Comparison of ENCODE assay signal across 24 mouse cellular contexts in genomic region chr2:36200813-36201212, GRCm38 (mm10). TPM values are rescaled to one million over a fixed set of nuclear protein-coding genes. Genes with fewer than 3 reads are reported as not detected.
DNase-seq lines count a peak whose midpoint lies in the region; ATAC-seq and TF ChIP-seq lines count a peak whose summit lies in the region.
"Had no signal": no experiment of that assay in that cellular context is flagged by ENCODE, and none has a peak within 500 bp of the region (broad histone marks: within the 10 kb centered on the region; RNA-seq: fewer than 3 reads in every experiment).

No protein-coding gene starts in this region.

- H3K9ac ChIP-seq in liver, embryonic 13.5 days: no peak overlapping the region
- H3K9ac ChIP-seq in liver, embryonic 11.5 days (ENCODE audit: low read depth, low read length): no peak overlapping the region
- H3K9ac ChIP-seq in lung, postnatal 0 days (replicated peaks; ENCODE audit: low read depth): no peak overlapping the region
- no peak overlapping the region for H3K9ac ChIP-seq in stomach, postnatal 0 days (ENCODE audit: low read length)
- H3K9ac ChIP-seq: embryonic facial prominence, embryonic 13.5 days; forebrain, embryonic 13.5 days; hindbrain, embryonic 12.5 days; hindbrain, embryonic 15.5 days had no signal

- H3K27ac ChIP-seq in liver, embryonic 13.5 days: peak overlapping the region; percentile 99; the same call in 1 of the 2 replicates
- H3K27ac ChIP-seq in liver, embryonic 11.5 days (ENCODE audit: low read depth, low read length): no peak overlapping the region
- peak overlapping the region; percentile 66 for H3K27ac ChIP-seq in lung, postnatal 0 days (ENCODE audit: low read length)
- peak overlapping the region; percentile 50; the same call in 1 of the 2 replicates for H3K27ac ChIP-seq in stomach, postnatal 0 days (replicated peaks)
- H3K27ac ChIP-seq in forebrain, embryonic 10.5 days: no peak overlapping the region
- H3K27ac ChIP-seq: embryonic facial prominence, embryonic 10.5 days; embryonic facial prominence, embryonic 13.5 days; hindbrain, embryonic 12.5 days; hindbrain, embryonic 15.5 days had no signal

- peaks cover 93% of the 10 kb centered on the region for H3K4me1 ChIP-seq in liver, embryonic 13.5 days (replicated peaks)
- peaks cover 48% of the 10 kb centered on the region for H3K4me1 ChIP-seq in liver, embryonic 11.5 days (replicated peaks; ENCODE audit: control insufficient read depth, insufficient read depth, low read length)
- peaks cover 15% of the 10 kb centered on the region for H3K4me1 ChIP-seq in lung, postnatal 0 days (ENCODE audit: insufficient read depth, low read depth, low read length)
- H3K4me1 ChIP-seq in stomach, postnatal 0 days (replicated peaks; ENCODE audit: control insufficient read depth, insufficient read depth): peaks cover 11% of the 10 kb centered on the region; the same call in 1 of the 2 replicates
- H3K4me1 ChIP-seq in forebrain, embryonic 10.5 days: peaks cover 45% of the 10 kb centered on the region

- peak; percentile 61; the same call in 1 of the 2 replicates for TF ChIP-seq EP300 in lung, postnatal 0 days (IDR thresholded peaks at IDR 0.05)
- TF ChIP-seq EP300 in stomach, postnatal 0 days (optimal IDR thresholded peaks at IDR 0.05): no peak

- no peak overlapping the region for H3K4me3 ChIP-seq in liver, embryonic 13.5 days (replicated peaks)
- H3K4me3 ChIP-seq in liver, embryonic 11.5 days (ENCODE audit: low read depth, low read length): no peak overlapping the region
- no peak overlapping the region for H3K4me3 ChIP-seq in lung, postnatal 0 days (ENCODE audit: low read depth, low read length)
- H3K4me3 ChIP-seq in stomach, postnatal 0 days (ENCODE audit: low read depth, low read length): no peak overlapping the region
- H3K4me3 ChIP-seq in forebrain, embryonic 10.5 days: no peak overlapping the region
- H3K4me3 ChIP-seq: embryonic facial prominence, embryonic 10.5 days; embryonic facial prominence, embryonic 13.5 days; erythroblast, embryonic 14.5 days; forebrain, embryonic 13.5 days; hindbrain, embryonic 12.5 days; hindbrain, embryonic 15.5 days had no signal

- no peak for DNase-seq in liver, embryonic 13.5 days
- no peak for DNase-seq in liver, embryonic 11.5 days (ENCODE audit: low spot score)
- DNase-seq in lung, postnatal 0 days (ENCODE audit: low spot score): peak; percentile 75
- DNase-seq in lung, postnatal 36 days: no peak
- DNase-seq in stomach, postnatal 0 days (ENCODE audit: low spot score): peak; percentile 55
- no peak for DNase-seq in forebrain, embryonic 10.5 days (ENCODE audit: extremely low spot score, low spot score)
- DNase-seq: adrenal gland, adult 8-10 months; adrenal gland, postnatal 25 days; cerebellum, adult 11-12 months; cerebellum, adult 8-10 months; cerebellum, postnatal 10 days; cerebellum, postnatal 36 days; embryo, embryonic 11 days; gastrocnemius, postnatal 10 days; heart, adult 11 months had no signal

- no peaks in the 10 kb centered on the region for H3K36me3 ChIP-seq in liver, embryonic 13.5 days
- H3K36me3 ChIP-seq in liver, embryonic 11.5 days (ENCODE audit: control insufficient read depth, insufficient read depth, low read length): no peaks in the 10 kb centered on the region
- no peaks in the 10 kb centered on the region for H3K36me3 ChIP-seq in lung, postnatal 0 days (ENCODE audit: insufficient read depth, low read length)
- no peaks in the 10 kb centered on the region for H3K36me3 ChIP-seq in stomach, postnatal 0 days (ENCODE audit: control insufficient read depth, insufficient read depth, low read length)
- no peaks in the 10 kb centered on the region for H3K36me3 ChIP-seq in forebrain, embryonic 10.5 days (replicated peaks)
- H3K36me3 ChIP-seq: embryonic facial prominence, embryonic 10.5 days; embryonic facial prominence, embryonic 13.5 days; hindbrain, embryonic 12.5 days; hindbrain, embryonic 15.5 days had no signal

- H3K4me2 ChIP-seq in liver, embryonic 13.5 days: no peak overlapping the region
- H3K4me2 ChIP-seq in liver, embryonic 11.5 days: no peak overlapping the region
- no peak overlapping the region for H3K4me2 ChIP-seq in lung, postnatal 0 days (replicated peaks; ENCODE audit: low read depth, low read length)
- H3K4me2 ChIP-seq in stomach, postnatal 0 days (replicated peaks; ENCODE audit: low read depth): no peak overlapping the region
- H3K4me2 ChIP-seq: embryonic facial prominence, embryonic 13.5 days; forebrain, embryonic 13.5 days; heart, embryonic 11.5 days; hindbrain, embryonic 12.5 days; hindbrain, embryonic 15.5 days had no signal

- H3K9me3 ChIP-seq in liver, embryonic 13.5 days (replicated peaks): no peaks in the 10 kb centered on the region
- no peaks in the 10 kb centered on the region for H3K9me3 ChIP-seq in liver, embryonic 11.5 days (ENCODE audit: control insufficient read depth, low read length)
- no peaks in the 10 kb centered on the region for H3K9me3 ChIP-seq in lung, postnatal 0 days (ENCODE audit: low read length)
- no peaks in the 10 kb centered on the region for H3K9me3 ChIP-seq in stomach, postnatal 0 days (ENCODE audit: control insufficient read depth, low read length)
- H3K9me3 ChIP-seq in forebrain, embryonic 10.5 days: no peaks in the 10 kb centered on the region
- H3K9me3 ChIP-seq: embryonic facial prominence, embryonic 10.5 days; embryonic facial prominence, embryonic 13.5 days; forebrain, embryonic 13.5 days; hindbrain, embryonic 12.5 days; hindbrain, embryonic 15.5 days had no signal

- ATAC-seq in liver, embryonic 13.5 days (ENCODE audit: low read depth): no peak
- no peak for ATAC-seq in liver, embryonic 11.5 days (replicated peaks; ENCODE audit: low FRiP score)
- peak; percentile 78 for ATAC-seq in lung, postnatal 0 days
- ATAC-seq in stomach, postnatal 0 days (ENCODE audit: low FRiP score, low TSS enrichment): peak; percentile 82
- ATAC-seq: activated CD4-positive, CD25-positive, alpha-beta regulatory T cell, adult 4 months; forebrain, embryonic 13.5 days; forebrain, embryonic 16.5 days had no signal

- TF ChIP-seq CTCF in lung, postnatal 0 days (IDR thresholded peaks at IDR 0.05): peak; percentile 38
- peak; percentile 51 for TF ChIP-seq CTCF in stomach, postnatal 0 days (IDR thresholded peaks at IDR 0.05; ENCODE audit: low read depth)

- whole genome bisulfite sequencing in liver, embryonic 13.5 days (ENCODE audit: insufficient replicate concordance): 89% methylated on average over 2 of the region's 2 CpGs
- WGBS in liver, embryonic 11.5 days: 84% methylated on average over 2 of the region's 2 CpGs
- 55% methylated on average over 2 of the region's 2 CpGs for WGBS in lung, postnatal 0 days
- WGBS in stomach, postnatal 0 days: 58% methylated on average over 2 of the region's 2 CpGs
- 91% methylated on average over 2 of the region's 2 CpGs for WGBS in forebrain, embryonic 10.5 days

- peaks cover 49% of the 10 kb centered on the region for H3K27me3 ChIP-seq in liver, embryonic 13.5 days
- peaks cover 37% of the 10 kb centered on the region for H3K27me3 ChIP-seq in liver, embryonic 11.5 days (replicated peaks; ENCODE audit: control insufficient read depth, insufficient read depth, low read length)
- no peaks in the 10 kb centered on the region; the same call in 1 of the 2 replicates for H3K27me3 ChIP-seq in lung, postnatal 0 days (replicated peaks; ENCODE audit: insufficient read depth, low read length)
- no peaks in the 10 kb centered on the region for H3K27me3 ChIP-seq in stomach, postnatal 0 days (ENCODE audit: control insufficient read depth, insufficient read depth, low read length)
- H3K27me3 ChIP-seq in forebrain, embryonic 10.5 days (ENCODE audit: poor library complexity, severe bottlenecking): peaks cover 100% of the 10 kb centered on the region

RNA-seq across cellular contexts. Expression of gene Ptgs1, which starts 29.4 kb away (rescaled TPM):
- 18.6 and 20.5 TPM in 2 replicates for polyA plus RNA-seq in liver, embryonic 13.5 days (2015; fragmentation: Nextera tagmentation; extraction: Ambion mirVana)
- polyA plus RNA-seq in liver, embryonic 11.5 days (2014; fragmentation: Nextera tagmentation; extraction: Ambion mirVana): 28.6 and 30.3 TPM in 2 replicates
- polyA plus RNA-seq in lung, postnatal 0 days (2015; fragmentation: Nextera tagmentation; extraction: Ambion mirVana): 111 and 116 TPM in 2 replicates
- 31.0 and 36.2 TPM in 2 replicates for polyA plus RNA-seq in stomach, postnatal 0 days (2015; fragmentation: Nextera tagmentation; extraction: Ambion mirVana)
- polyA plus RNA-seq in forebrain, embryonic 10.5 days (2016; fragmentation: Nextera tagmentation; extraction: Ambion mirVana): 2.2 and 3.6 TPM in 2 replicates

Comparison
In these comparisons a context has a peak if more than half of its experiments do, and no peak if none do; other contexts are left out.
1. DNase-seq: peak in lung, postnatal 0 days (single experiment) and stomach, postnatal 0 days (single experiment); none in liver, embryonic 13.5 days (single experiment), liver, embryonic 11.5 days (single experiment), lung, postnatal 36 days (single experiment) and forebrain, embryonic 10.5 days (single experiment).
2. H3K27ac ChIP-seq: peak in liver, embryonic 13.5 days (single experiment), lung, postnatal 0 days (single experiment) and stomach, postnatal 0 days (single experiment); none in liver, embryonic 11.5 days (single experiment) and forebrain, embryonic 10.5 days (single experiment).
3. ATAC-seq: peak in lung, postnatal 0 days (single experiment) and stomach, postnatal 0 days (single experiment); none in liver, embryonic 13.5 days (single experiment) and liver, embryonic 11.5 days (single experiment).